Mouse (Mus musculus): ENCODE measurements around the gene Ube2d1. TPM values are rescaled to one million over a fixed set of nuclear protein-coding genes. Genes with fewer than 3 reads are reported as not detected.

Gene Ube2d1
- polyA plus RNA-seq, 1 experiment from 2014 or later, result 125 TPM

GRCm38 (mm10) chr10:71284131-71284510, 941 bp downstream of the Ube2d1 start:
- H3K4me1 ChIP-seq (ENCODE audit: control insufficient read depth, insufficient read depth, low read length), result no peaks in the 10 kb centered on the region
- DNase-seq (ENCODE audit: low spot score) (no peak), ATAC-seq (ENCODE audit: insufficient number of reproducible peaks, low FRiP score, low TSS enrichment, low read depth) (no peak)
- peak overlapping the region; percentile 98 for H3K9ac ChIP-seq (ENCODE audit: low read length)
- peak overlapping the region; percentile 92 for H3K4me3 ChIP-seq (ENCODE audit: low read depth, low read length)
- H3K36me3 ChIP-seq (ENCODE audit: control insufficient read depth, insufficient read depth, low read length), result no peaks in the 10 kb centered on the region
- H3K4me2 ChIP-seq (ENCODE audit: low read depth, severe bottlenecking), result peak overlapping the region; percentile 64
- no peak overlapping the region for H3K27ac ChIP-seq (replicated peaks; ENCODE audit: low read depth, low read length)
- no peaks in the 10 kb centered on the region for H3K27me3 ChIP-seq (ENCODE audit: control insufficient read depth, insufficient read depth, low read length)
- WGBS, result 15% methylated on average over 8 of the region's 8 CpGs
- H3K9me3 ChIP-seq (ENCODE audit: control insufficient read depth, low read length), result no peaks in the 10 kb centered on the region

- no peak for DNase-seq (ENCODE audit: low spot score)
- no peak overlapping the region for H3K4me2 ChIP-seq (ENCODE audit: low read depth, severe bottlenecking)
- no peaks in the 10 kb centered on the region for H3K4me1 ChIP-seq (ENCODE audit: control insufficient read depth, insufficient read depth, low read length)
- no peak overlapping the region for H3K27ac ChIP-seq (replicated peaks; ENCODE audit: low read depth, low read length)
- H3K4me3 ChIP-seq (ENCODE audit: low read depth, low read length), result no peak overlapping the region
- H3K27me3 ChIP-seq (ENCODE audit: control insufficient read depth, insufficient read depth, low read length), result no peaks in the 10 kb centered on the region
- H3K9ac ChIP-seq (ENCODE audit: low read length), result no peak overlapping the region
- 47% methylated on average over 9 of the region's 9 CpGs for WGBS
- ATAC-seq (ENCODE audit: insufficient number of reproducible peaks, low FRiP score, low TSS enrichment, low read depth), result 0 out of 2 replicates have a peak, but pooled peaks have one; percentile 21
- H3K36me3 ChIP-seq (ENCODE audit: control insufficient read depth, insufficient read depth, low read length), result no peaks in the 10 kb centered on the region
- no peaks in the 10 kb centered on the region for H3K9me3 ChIP-seq (ENCODE audit: control insufficient read depth, low read length)
Observed at GRCm38 (mm10) chr10:71273008-71273739, 11.9 kb downstream of the Ube2d1 start.

GRCm38 (mm10) chr10:71267973-71268372, 17.1 kb downstream of the Ube2d1 start:
- Histone ChIP-seq H3K36me3 (ENCODE audit: control insufficient read depth, insufficient read depth, low read length) (no peaks in the 10 kb centered on the region), H3K27me3 (ENCODE audit: control insufficient read depth, insufficient read depth, low read length) (no peaks in the 10 kb centered on the region), H3K4me2 (ENCODE audit: low read depth, severe bottlenecking) (no peak overlapping the region), H3K9me3 (ENCODE audit: control insufficient read depth, low read length) (no peaks in the 10 kb centered on the region), H3K4me3 (ENCODE audit: low read depth, low read length) (no peak overlapping the region), H3K27ac (replicated peaks; ENCODE audit: low read depth, low read length) (no peak overlapping the region), H3K4me1 (ENCODE audit: control insufficient read depth, insufficient read depth, low read length) (no peaks in the 10 kb centered on the region), H3K9ac (ENCODE audit: low read length) (no peak overlapping the region)
- DNase-seq (ENCODE audit: low spot score), result no peak
- ATAC-seq (ENCODE audit: insufficient number of reproducible peaks, low FRiP score, low TSS enrichment, low read depth), result no peak
- WGBS, result 91% methylated on average over 2 of the region's 2 CpGs

GRCm38 (mm10) chr10:71267511-71267910, 17.6 kb downstream of the Ube2d1 start:
- H3K27ac ChIP-seq (replicated peaks; ENCODE audit: low read depth, low read length), result no peak overlapping the region
- no peaks in the 10 kb centered on the region for H3K27me3 ChIP-seq (ENCODE audit: control insufficient read depth, insufficient read depth, low read length)
- H3K4me1 ChIP-seq (ENCODE audit: control insufficient read depth, insufficient read depth, low read length), result no peaks in the 10 kb centered on the region
- H3K4me2 ChIP-seq (ENCODE audit: low read depth, severe bottlenecking), result no peak overlapping the region
- H3K36me3 ChIP-seq (ENCODE audit: control insufficient read depth, insufficient read depth, low read length), result no peaks in the 10 kb centered on the region
- DNase-seq (ENCODE audit: low spot score), result no peak
- ATAC-seq (ENCODE audit: insufficient number of reproducible peaks, low FRiP score, low TSS enrichment, low read depth), result no peak
- no peak overlapping the region for H3K4me3 ChIP-seq (ENCODE audit: low read depth, low read length)
- H3K9me3 ChIP-seq (ENCODE audit: control insufficient read depth, low read length), result no peaks in the 10 kb centered on the region
- no peak overlapping the region for H3K9ac ChIP-seq (ENCODE audit: low read length)
- WGBS, result 89% methylated on average over 11 of the region's 11 CpGs

GRCm38 (mm10) chr10:71265067-71265466, 20.0 kb downstream of the Ube2d1 start:
- Histone ChIP-seq H3K4me3 (ENCODE audit: low read depth, low read length) (no peak overlapping the region), H3K9me3 (ENCODE audit: control insufficient read depth, low read length) (no peaks in the 10 kb centered on the region), H3K4me2 (ENCODE audit: low read depth, severe bottlenecking) (no peak overlapping the region), H3K27me3 (ENCODE audit: control insufficient read depth, insufficient read depth, low read length) (no peaks in the 10 kb centered on the region), H3K27ac (replicated peaks; ENCODE audit: low read depth, low read length) (no peak overlapping the region), H3K36me3 (ENCODE audit: control insufficient read depth, insufficient read depth, low read length) (peaks cover 3% of the 10 kb centered on the region; the same call in 1 of the 2 replicates), H3K4me1 (ENCODE audit: control insufficient read depth, insufficient read depth, low read length) (no peaks in the 10 kb centered on the region), H3K9ac (ENCODE audit: low read length) (no peak overlapping the region)
- ATAC-seq (ENCODE audit: insufficient number of reproducible peaks, low FRiP score, low TSS enrichment, low read depth) (no peak), DNase-seq (ENCODE audit: low spot score) (no peak)
- WGBS, result 82% methylated on average over 4 of the region's 4 CpGs

- ATAC-seq (ENCODE audit: insufficient number of reproducible peaks, low FRiP score, low TSS enrichment, low read depth) (no peak), DNase-seq (ENCODE audit: low spot score) (no peak)
- Histone ChIP-seq H3K27ac (replicated peaks; ENCODE audit: low read depth, low read length) (no peak overlapping the region), H3K9ac (ENCODE audit: low read length) (no peak overlapping the region), H3K4me2 (ENCODE audit: low read depth, severe bottlenecking) (no peak overlapping the region), H3K4me3 (ENCODE audit: low read depth, low read length) (no peak overlapping the region), H3K27me3 (ENCODE audit: control insufficient read depth, insufficient read depth, low read length) (no peaks in the 10 kb centered on the region), H3K4me1 (ENCODE audit: control insufficient read depth, insufficient read depth, low read length) (no peaks in the 10 kb centered on the region), H3K36me3 (ENCODE audit: control insufficient read depth, insufficient read depth, low read length) (peaks cover 3% of the 10 kb centered on the region; the same call in 1 of the 2 replicates), H3K9me3 (ENCODE audit: control insufficient read depth, low read length) (no peaks in the 10 kb centered on the region)
- 84% methylated on average over 8 of the region's 8 CpGs for WGBS
Observed at GRCm38 (mm10) chr10:71261637-71262036, 23.4 kb downstream of the Ube2d1 start.

- Histone ChIP-seq H3K27me3 (ENCODE audit: control insufficient read depth, insufficient read depth, low read length) (no peaks in the 10 kb centered on the region), H3K27ac (replicated peaks; ENCODE audit: low read depth, low read length) (no peak overlapping the region), H3K36me3 (ENCODE audit: control insufficient read depth, insufficient read depth, low read length) (peaks cover 5% of the 10 kb centered on the region; the same call in 1 of the 2 replicates), H3K4me1 (ENCODE audit: control insufficient read depth, insufficient read depth, low read length) (no peaks in the 10 kb centered on the region), H3K9me3 (ENCODE audit: control insufficient read depth, low read length) (no peaks in the 10 kb centered on the region), H3K9ac (ENCODE audit: low read length) (no peak overlapping the region), H3K4me3 (ENCODE audit: low read depth, low read length) (no peak overlapping the region), H3K4me2 (ENCODE audit: low read depth, severe bottlenecking) (no peak overlapping the region)
- 90% methylated on average over 5 of the region's 5 CpGs for WGBS
- ATAC-seq (ENCODE audit: insufficient number of reproducible peaks, low FRiP score, low TSS enrichment, low read depth), result no peak
- no peak for DNase-seq (ENCODE audit: low spot score)
Observed at GRCm38 (mm10) chr10:71258943-71259342, 26.1 kb downstream of the Ube2d1 start.

- 88% methylated on average over 8 of the region's 8 CpGs for whole genome bisulfite sequencing
- no peak for ATAC-seq (ENCODE audit: insufficient number of reproducible peaks, low FRiP score, low TSS enrichment, low read depth)
Observed at GRCm38 (mm10) chr10:71258516-71258915, 26.5 kb downstream of the Ube2d1 start.

More at GRCm38 (mm10) chr10:71258516-71258915, 26.5 kb downstream of the Ube2d1 start:
- DNase-seq (ENCODE audit: low spot score), result no peak
- H3K4me3 ChIP-seq (ENCODE audit: low read depth, low read length), result no peak overlapping the region
- no peak overlapping the region for H3K4me2 ChIP-seq (ENCODE audit: low read depth, severe bottlenecking)
- H3K36me3 ChIP-seq (ENCODE audit: control insufficient read depth, insufficient read depth, low read length), result peaks cover 5% of the 10 kb centered on the region; the same call in 1 of the 2 replicates
- H3K27me3 ChIP-seq (ENCODE audit: control insufficient read depth, insufficient read depth, low read length), result no peaks in the 10 kb centered on the region
- no peaks in the 10 kb centered on the region for H3K9me3 ChIP-seq (ENCODE audit: control insufficient read depth, low read length)
- H3K4me1 ChIP-seq (ENCODE audit: control insufficient read depth, insufficient read depth, low read length), result no peaks in the 10 kb centered on the region
- H3K27ac ChIP-seq (replicated peaks; ENCODE audit: low read depth, low read length), result no peak overlapping the region
- H3K9ac ChIP-seq (ENCODE audit: low read length), result no peak overlapping the region
